Mouse (Mus musculus) intestine, embryonic 16.5 days (tissue): ENCODE measurements around the gene Fcer1g. TPM values are rescaled to one million over a fixed set of nuclear protein-coding genes. Genes with fewer than 3 reads are reported as not detected.
A peak's percentile ranks its signal among the peaks of the same experiment; 100 is the strongest.

Source experiments
- ATAC-seq: fragments of 200-750 bp; cut with Nextera tagmentation; 2 replicates; pipeline ENCODE4 v1.8.0; 2017; ENCODE audit warnings: moderate TSS enrichment, moderate library complexity
- H3K27ac ChIP-seq: fragments of 300-500 bp; sonication (generic); 2 replicates; pipeline ENCODE4 v1.5.1; 2014; ENCODE audit warnings: mild to moderate bottlenecking, low read length
- H3K27me3 ChIP-seq: fragments of 300-500 bp; sonication (generic); replicated peaks from 2 replicates; pipeline ENCODE4 v1.6.1; 2014; ENCODE audit warnings: low read length, control low read depth, mixed read lengths; ENCODE audit not compliant: control insufficient read depth, insufficient read depth
- H3K36me3 ChIP-seq: fragments of 300-500 bp; sonication (generic); 2 replicates; pipeline ENCODE4 v1.6.1; 2014; ENCODE audit warnings: low read length, control low read depth; ENCODE audit not compliant: control insufficient read depth, insufficient read depth
- H3K4me1 ChIP-seq: fragments of 300-500 bp; sonication (generic); 2 replicates; pipeline ENCODE4 v1.6.1; 2014; ENCODE audit warnings: low read length, control low read depth, mixed read lengths; ENCODE audit not compliant: control insufficient read depth, insufficient read depth
- H3K4me2 ChIP-seq: fragments of 300-500 bp; sonication (generic); 2 replicates; pipeline ENCODE4 v1.6.1; 2014; ENCODE audit warnings: low read depth, low read length, control low read depth
- H3K4me3 ChIP-seq: fragments of 300-500 bp; sonication (generic); 2 replicates; pipeline ENCODE4 v1.5.1; 2014; ENCODE audit warnings: mild to moderate bottlenecking, low read length
- H3K9ac ChIP-seq: fragments of 300-500 bp; sonication (generic); 2 replicates; pipeline ENCODE4 v1.6.1; 2014; ENCODE audit warnings: low read depth, low read length
- H3K9me3 ChIP-seq: fragments of 300-500 bp; sonication (generic); 2 replicates; pipeline ENCODE4 v1.6.1; 2016; ENCODE audit warnings: low read length, control low read depth; ENCODE audit not compliant: control insufficient read depth
- WGBS: fragments of 180-500 bp; shearing (Covaris S2); extraction: QIAGEN DNeasy Blood & Tissue Kit; methylation state at CpG from one replicate; pipeline ENCODE4 v1.1.7; 2014; 5-methylcytosine and 5-hydroxymethylcytosine counted together
- polyA plus RNA-seq: library from polyadenylated mRNA; unstranded; fragments of >200 nt; fragmentation: Nextera tagmentation; extraction: Ambion mirVana; gene quantifications from 2 replicates; pipeline ENCODE4 v1.2.1, GENCODE M21; 2015

Gene Fcer1g
- polyA plus RNA-seq, 1 experiment from 2014 or later = 52.1 TPM

DNA sequence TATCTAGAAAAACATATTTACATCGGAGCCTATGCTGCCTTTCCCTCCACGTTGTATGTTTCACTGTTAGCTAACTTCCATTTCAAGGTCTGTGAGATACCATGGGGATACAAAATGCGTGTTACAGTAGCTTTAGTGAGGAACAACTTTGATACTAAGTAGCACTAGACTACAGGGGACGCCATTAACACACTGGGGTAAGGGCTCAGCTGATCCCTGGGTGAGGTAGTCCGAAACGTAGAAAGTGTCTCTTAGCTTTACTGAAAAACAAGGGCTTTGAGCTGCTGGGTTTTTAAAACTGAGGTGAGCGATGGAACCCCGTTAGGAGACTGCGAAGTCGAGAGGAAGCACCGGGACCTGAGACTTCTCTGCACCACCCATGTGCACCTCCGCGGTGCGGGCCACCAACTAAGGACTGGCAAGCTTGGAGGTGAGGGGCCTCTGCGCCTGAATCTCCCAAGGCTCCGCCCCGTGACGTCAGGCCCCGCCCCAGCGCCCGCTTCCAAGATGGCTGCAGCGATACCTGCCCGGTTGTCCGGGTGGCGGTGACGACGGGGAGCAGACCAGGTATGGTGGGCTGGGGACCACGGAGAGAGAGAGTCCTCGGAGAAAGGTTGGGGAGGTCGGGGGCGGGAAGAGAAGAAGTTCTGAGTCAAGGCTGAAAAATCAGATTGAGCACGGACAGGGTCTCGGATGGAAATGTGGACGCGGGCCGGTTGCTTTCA is 35.8 kb upstream of the Fcer1g start, which contains the start of gene B4galt3:
Gene B4galt3, plus strand, starts transcription at position 481 of the 725 bp plus-strand sequence.
- Histone ChIP-seq H3K27ac (peak within 1 kb of the TSS; percentile 57), H3K9ac (peak within 1 kb of the TSS; percentile 82), H3K4me1 (peaks cover 9% of the 10 kb centered on the region), H3K9me3 (no peaks in the 10 kb centered on the region), H3K36me3 (0 out of 2 replicates have a peak, but pooled peaks cover 11% of the 10 kb centered on the region), H3K4me3 (peak within 1 kb of the TSS; percentile 83), H3K4me2 (peak within 1 kb of the TSS; percentile 93), H3K27me3 (no peaks in the 10 kb centered on the region)
- WGBS = 3% methylated on average over 36 of the region's 36 CpGs
- peak; percentile 97 for ATAC-seq

DNA sequence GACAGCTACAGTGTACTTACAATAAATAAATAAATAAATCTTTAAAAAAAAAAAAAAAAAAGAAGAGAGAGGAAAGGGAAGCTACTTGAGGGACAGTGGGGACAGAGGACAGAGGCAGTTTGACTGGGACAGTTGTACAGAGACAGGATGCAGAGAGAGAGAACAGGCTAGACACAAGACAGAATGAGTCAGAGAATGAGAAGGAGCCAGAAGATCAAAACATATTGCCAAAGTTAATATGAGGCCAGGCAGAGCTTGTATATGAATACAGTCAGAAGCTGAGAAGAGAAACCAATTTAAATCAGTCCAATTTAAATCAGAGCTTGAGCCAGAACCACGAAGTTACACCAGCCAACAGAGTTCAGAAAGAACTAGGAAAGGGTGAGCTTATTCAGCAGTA is 34.2 kb upstream of the Fcer1g start:
- no peak overlapping the region for H3K9ac ChIP-seq
- H3K27ac ChIP-seq = no peak overlapping the region
- no peak for ATAC-seq
- peaks cover 13% of the 10 kb centered on the region for H3K4me1 ChIP-seq
- 71% methylated on average over 1 of the region's 1 CpGs for WGBS
- no peak overlapping the region for H3K4me2 ChIP-seq
- H3K27me3 ChIP-seq = no peaks in the 10 kb centered on the region
- 0 out of 2 replicates have a peak, but pooled peaks cover 5% of the 10 kb centered on the region for H3K36me3 ChIP-seq
- no peak overlapping the region for H3K4me3 ChIP-seq
- no peaks in the 10 kb centered on the region for H3K9me3 ChIP-seq

DNA sequence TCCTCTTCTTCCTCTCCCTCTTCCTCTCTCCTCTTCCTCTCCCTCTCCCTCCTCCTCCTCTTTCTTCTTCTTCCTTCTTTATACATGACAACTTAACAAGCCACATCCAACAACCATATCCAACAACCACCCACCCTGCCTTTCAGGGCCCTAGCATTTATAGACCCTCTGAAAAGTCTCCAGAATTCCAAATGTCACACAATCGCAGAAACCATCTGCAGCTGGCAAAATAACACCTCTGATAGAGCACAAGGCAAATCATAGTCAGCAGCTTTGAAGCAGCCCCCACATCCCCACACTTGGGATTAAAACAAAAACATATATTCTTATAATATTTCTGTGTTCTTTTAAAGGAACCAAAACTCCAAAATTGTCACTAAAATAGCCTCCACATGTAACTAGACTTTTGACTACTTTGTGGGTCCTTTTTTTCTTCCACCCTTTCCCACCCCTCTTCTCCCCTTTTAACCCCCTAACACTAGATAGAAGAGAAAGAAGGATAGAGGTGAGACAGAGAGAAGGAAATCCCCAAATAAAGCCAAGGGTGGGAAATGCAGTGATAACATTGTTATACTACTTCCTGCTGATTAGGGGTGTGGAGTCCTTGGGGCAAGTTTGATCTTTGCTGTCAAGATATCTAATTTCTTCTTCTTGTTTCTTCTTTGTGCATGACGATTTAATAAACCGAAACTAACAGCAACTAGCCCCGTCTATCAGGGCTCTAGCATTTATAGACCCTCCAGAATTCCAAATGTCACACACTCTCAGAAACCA is 32.0 kb upstream of the Fcer1g start:
- Histone ChIP-seq H3K9me3 (no peaks in the 10 kb centered on the region), H3K4me1 (peaks cover 16% of the 10 kb centered on the region), H3K27me3 (no peaks in the 10 kb centered on the region), H3K4me3 (no peak overlapping the region), H3K27ac (no peak overlapping the region), H3K36me3 (no peaks in the 10 kb centered on the region), H3K9ac (no peak overlapping the region), H3K4me2 (no peak overlapping the region)
- ATAC-seq = no peak
- 54% methylated on average over 4 of the region's 4 CpGs for WGBS

DNA sequence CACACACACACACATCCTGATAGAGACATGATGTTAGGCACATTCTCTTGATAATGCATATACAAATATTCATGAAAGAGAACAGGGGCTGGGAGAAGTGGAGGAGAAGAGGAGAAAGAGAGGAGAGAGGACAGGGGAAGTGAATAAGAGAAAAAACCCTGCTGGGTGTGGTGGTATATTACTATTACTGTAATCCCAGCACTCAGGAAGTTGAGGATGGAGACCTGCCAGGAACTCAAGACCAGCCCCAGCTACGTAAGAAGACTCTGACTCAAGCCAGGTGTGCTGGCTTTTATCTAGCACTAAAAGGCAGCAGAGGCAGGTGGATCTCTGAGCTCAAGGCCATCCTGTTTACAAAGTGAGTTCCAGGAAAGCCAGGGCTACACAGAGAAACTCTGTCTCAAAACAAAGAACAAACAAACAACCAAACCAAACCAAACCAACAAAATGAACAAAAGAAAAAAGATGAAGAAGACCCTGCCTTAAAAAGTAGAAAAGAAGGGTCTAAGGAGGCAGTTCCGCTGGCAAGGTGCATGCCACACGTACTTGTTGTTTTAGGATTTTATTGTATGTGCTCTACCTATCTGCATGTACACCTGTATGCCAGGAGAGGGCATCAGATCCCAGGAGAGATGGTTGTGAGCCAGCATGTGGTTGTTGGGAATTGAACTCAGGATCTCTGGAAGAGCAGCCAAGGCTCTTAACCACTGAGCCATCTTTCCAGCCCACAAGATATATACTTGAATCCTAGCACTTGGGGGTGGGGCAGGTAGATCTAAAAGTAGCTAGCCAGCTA is 29.7 kb upstream of the Fcer1g start:
- Histone ChIP-seq H3K4me2 (no peak overlapping the region), H3K27me3 (no peaks in the 10 kb centered on the region), H3K4me3 (no peak overlapping the region), H3K4me1 (peaks cover 19% of the 10 kb centered on the region), H3K36me3 (no peaks in the 10 kb centered on the region), H3K27ac (peak overlapping the region; percentile 78), H3K9me3 (no peaks in the 10 kb centered on the region), H3K9ac (no peak overlapping the region)
- 70% methylated on average over 3 of the region's 3 CpGs for WGBS
- ATAC-seq = 0 out of 2 replicates have a peak, but pooled peaks have one; percentile 6

DNA sequence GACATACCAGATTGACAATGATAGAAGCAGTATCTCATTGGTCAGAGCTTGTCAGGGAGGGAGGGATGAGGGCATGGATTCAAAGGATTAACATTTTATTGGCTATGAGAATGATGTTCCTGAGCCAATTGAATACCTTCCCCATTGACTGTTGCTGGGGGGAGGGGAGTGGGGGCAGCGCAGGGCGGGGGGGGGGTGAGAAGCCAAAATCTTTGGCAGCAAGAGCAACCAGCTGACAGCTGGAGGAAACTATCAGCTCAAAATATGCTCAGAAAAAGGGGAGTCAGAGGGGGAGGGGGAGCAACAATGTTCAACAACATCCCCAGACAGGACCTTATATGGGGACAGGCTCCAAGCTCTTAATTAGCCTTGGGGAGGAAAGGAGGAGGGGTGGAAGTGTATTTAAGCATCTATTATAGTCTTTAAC is 29.0 kb upstream of the Fcer1g start:
- ATAC-seq = peak; percentile 84

DNA sequence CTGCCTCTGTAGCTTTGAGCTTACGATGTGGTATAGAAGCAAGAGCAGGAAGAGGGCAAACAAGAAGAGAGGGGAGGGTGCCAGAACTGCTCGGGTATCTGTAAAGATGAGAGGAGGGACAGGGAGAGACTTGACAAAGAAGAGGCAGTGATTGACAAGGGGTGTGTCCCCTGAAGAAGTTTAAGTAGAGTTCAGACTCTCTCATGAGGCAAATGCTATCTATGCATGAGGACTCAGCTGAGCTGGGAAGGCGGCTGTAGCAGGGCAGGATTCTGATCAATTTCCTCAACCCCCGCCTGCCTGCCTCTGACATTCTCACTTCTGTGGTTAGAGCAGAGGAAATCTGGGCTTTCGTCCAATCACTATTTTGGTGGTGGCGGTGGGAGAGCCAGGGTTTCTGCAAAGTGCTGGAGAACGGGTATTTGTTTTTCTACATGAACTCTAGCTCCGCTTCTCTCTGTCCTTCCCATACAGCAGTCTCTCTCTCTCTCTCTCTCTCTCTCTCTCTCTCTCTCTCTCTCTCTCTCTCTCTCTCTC is 28.5 kb upstream of the Fcer1g start:
- Histone ChIP-seq H3K27me3 (no peaks in the 10 kb centered on the region), H3K9ac (peak overlapping the region; percentile 14), H3K9me3 (no peaks in the 10 kb centered on the region), H3K4me3 (peak overlapping the region; percentile 23), H3K36me3 (no peaks in the 10 kb centered on the region), H3K27ac (peak overlapping the region; percentile 85), H3K4me2 (peak overlapping the region; percentile 40), H3K4me1 (peaks cover 19% of the 10 kb centered on the region)
- WGBS = 6% methylated on average over 8 of the region's 8 CpGs
- peak; percentile 72 for ATAC-seq

More for the DNA sequence above, 29.0 kb upstream of the Fcer1g start:
- WGBS = 0% methylated on average over 2 of the region's 2 CpGs
- H3K4me3 ChIP-seq = no peak overlapping the region
- H3K36me3 ChIP-seq = no peaks in the 10 kb centered on the region
- H3K4me1 ChIP-seq = peaks cover 19% of the 10 kb centered on the region
- no peak overlapping the region for H3K9ac ChIP-seq
- H3K27ac ChIP-seq = peak overlapping the region; percentile 85
- H3K9me3 ChIP-seq = no peaks in the 10 kb centered on the region
- H3K4me2 ChIP-seq = peak overlapping the region; percentile 40; the same call in 1 of the 2 replicates
- H3K27me3 ChIP-seq = no peaks in the 10 kb centered on the region

DNA sequence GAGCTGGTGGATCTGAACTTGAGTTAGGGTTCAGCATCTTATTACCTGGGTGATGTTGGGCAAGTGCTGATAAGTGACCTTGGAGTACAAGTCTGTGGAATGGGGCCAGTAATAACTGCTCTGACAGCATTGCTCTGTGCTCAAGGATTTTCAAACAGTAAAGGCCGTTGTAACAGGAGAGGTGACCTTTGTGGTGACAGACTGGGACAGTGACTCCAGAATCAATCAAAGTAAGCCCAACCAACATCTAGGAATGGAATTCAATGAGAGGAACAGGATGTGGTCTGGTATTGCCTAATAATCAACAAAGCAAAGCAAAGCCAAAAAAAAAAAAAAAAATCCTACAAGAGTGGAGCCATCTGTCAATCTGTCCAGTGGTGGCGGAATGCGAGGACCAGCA is 26.2 kb upstream of the Fcer1g start:
- H3K9me3 ChIP-seq = no peaks in the 10 kb centered on the region
- no peak overlapping the region for H3K27ac ChIP-seq
- H3K27me3 ChIP-seq = no peaks in the 10 kb centered on the region
- H3K4me3 ChIP-seq = no peak overlapping the region
- no peak overlapping the region for H3K9ac ChIP-seq
- H3K4me1 ChIP-seq = peaks cover 19% of the 10 kb centered on the region
- no peak for ATAC-seq
- WGBS = 59% methylated on average over 3 of the region's 3 CpGs
- H3K4me2 ChIP-seq = no peak overlapping the region
- no peaks in the 10 kb centered on the region for H3K36me3 ChIP-seq

DNA sequence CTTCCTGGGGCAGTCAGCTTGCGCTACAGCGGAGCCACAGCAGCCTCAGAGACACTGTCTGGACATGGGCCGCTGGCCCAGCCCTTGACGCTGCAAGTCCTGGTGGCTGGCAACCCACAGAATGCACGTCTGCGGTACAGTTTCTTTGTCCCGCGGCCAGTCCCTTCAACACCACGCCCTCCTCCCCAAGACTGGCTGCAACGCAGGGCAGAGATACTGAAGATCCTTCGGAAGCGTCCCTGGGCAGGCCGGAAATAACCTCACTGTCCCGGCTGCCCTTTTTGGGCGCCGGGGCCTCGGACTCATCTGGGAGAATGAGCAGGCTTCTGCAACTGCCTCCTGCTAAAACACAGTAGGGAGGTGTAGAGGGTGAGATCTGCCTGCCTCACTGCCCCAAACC is 24.8 kb upstream of the Fcer1g start:
- no peaks in the 10 kb centered on the region for H3K9me3 ChIP-seq
- no peak overlapping the region for H3K4me3 ChIP-seq
- no peak overlapping the region for H3K27ac ChIP-seq
- H3K27me3 ChIP-seq = no peaks in the 10 kb centered on the region
- no peak overlapping the region for H3K4me2 ChIP-seq
- H3K4me1 ChIP-seq = peaks cover 19% of the 10 kb centered on the region
- ATAC-seq = no peak
- 76% methylated on average over 17 of the region's 17 CpGs for WGBS
- H3K9ac ChIP-seq = no peak overlapping the region
- H3K36me3 ChIP-seq = no peaks in the 10 kb centered on the region

DNA sequence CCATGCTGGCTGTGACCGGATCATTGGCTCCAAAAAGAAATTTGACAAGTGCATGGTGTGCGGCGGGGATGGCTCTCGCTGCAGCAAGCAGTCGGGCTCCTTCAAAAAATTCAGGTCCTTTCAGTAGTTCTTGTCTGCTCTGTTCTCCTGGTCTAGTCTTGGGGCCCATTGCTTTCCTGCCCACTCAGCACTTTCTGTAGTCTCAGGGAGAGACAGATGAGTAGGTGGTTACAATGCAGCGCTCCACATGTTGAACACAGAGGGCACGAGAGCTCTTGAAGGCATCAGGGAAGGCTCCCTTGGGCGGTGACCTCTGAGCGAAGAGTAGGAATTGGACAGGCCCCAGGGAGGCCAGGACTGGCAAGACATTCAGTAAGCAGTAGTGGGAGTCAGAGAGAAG is 23.6 kb upstream of the Fcer1g start:
- H3K9ac ChIP-seq = no peak overlapping the region
- no peaks in the 10 kb centered on the region for H3K36me3 ChIP-seq
- 86% methylated on average over 9 of the region's 9 CpGs for WGBS
- H3K4me3 ChIP-seq = no peak overlapping the region
- no peak overlapping the region for H3K27ac ChIP-seq
- H3K27me3 ChIP-seq = no peaks in the 10 kb centered on the region
- no peaks in the 10 kb centered on the region for H3K9me3 ChIP-seq
- ATAC-seq = no peak
- H3K4me2 ChIP-seq = no peak overlapping the region
- peaks cover 15% of the 10 kb centered on the region for H3K4me1 ChIP-seq
